Mouse (Mus musculus) forelimb bud, embryonic 11.5 days (tissue): Measurements from ENCODE around the gene Lpin1.
A peak's percentile ranks its signal among the peaks of the same experiment; 100 is the strongest.

Experiments used
- DNase-seq: peaks from one replicate; pipeline ENCODE4 v3.0.0-alpha.2; 2012; ENCODE audit warnings: low read depth, low spot score

The Lpin1 gene

GRCm38 (mm10) chr12:16619453-16619852 is 8.7 kb upstream of the Lpin1 start:
- no peak for DNase-seq

DNA sequence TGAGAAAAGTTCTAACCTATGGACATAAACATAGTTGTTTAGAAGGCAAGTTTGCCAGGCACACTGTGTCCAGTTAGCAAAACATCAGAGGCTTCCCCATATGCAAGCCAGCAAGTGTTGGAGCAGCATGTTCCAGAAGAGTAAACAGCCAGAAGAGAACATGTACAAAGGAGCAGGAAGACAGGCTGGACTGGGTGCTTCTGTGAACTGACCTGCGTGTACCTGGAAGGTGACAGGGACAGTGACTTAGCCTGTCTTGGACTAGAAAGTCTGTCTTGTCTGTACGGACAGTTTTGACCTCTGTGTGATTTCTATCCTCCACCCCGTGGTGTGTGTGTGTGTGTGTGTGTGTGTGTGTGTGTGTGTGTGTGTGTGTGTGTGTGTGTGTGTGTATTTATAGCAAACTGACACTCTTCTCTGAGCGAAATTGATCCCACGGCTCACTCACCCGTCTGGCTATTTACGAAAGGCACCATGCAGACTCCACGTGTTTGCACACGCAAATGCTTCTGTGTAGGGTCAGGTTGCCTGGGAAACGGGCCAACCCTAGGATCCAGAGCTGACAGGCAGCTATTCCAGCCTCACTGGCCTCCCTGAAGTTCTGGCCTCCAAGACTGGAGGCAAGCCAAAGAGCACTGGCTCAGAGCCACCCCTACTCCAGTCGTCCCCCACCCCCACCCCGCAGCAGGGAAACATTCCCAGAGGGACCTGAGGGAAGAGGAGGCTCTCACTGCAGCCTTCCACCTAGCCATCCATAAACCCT is 7.9 kb upstream of the Lpin1 start:
- peak; percentile 24 for DNase-seq

DNA sequence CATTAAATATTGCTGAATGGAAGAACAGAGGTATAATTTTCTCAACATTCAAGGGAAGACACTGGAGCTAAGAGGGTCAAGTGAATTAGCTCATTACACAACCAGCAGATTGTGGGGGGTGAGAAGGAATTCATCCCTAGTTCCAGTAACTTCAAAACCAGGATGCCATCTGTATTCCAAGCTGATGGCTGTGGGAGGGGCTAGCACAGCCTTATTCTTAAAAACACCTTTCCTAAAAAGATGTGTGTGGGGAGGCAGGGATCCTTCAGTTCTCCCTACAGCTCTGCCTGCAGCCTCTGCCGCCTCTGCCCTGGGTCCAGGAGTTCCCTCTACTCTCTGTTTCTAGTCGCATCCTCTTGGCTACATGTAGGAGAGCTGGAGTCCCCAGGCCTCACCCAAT is 5.0 kb upstream of the Lpin1 start:
- peak; percentile 24 for DNase-seq

DNA sequence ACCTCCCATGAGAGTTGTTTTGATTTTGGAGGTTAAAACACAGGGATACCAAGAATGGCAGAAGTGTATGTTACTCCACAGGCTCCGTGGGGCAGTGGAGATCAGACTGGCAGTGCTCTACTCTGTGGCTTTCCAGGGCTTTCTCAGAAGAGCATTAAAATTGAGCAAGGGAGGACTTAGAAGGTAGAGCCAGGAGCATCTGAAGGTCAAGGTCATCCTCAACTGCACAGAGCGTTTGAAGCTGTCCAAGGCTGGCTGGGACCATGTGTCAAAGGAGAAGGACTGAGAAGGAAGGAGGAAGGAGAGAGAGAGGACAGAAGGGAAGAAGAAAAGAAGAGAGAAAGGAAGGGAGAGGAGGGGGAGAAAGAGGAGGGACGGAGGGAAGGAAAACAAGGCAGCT is 3.8 kb upstream of the Lpin1 start:
- no peak for DNase-seq

GRCm38 (mm10) chr12:16605624-16606023 is 5.1 kb downstream of the Lpin1 start:
- no peak for DNase-seq

DNA sequence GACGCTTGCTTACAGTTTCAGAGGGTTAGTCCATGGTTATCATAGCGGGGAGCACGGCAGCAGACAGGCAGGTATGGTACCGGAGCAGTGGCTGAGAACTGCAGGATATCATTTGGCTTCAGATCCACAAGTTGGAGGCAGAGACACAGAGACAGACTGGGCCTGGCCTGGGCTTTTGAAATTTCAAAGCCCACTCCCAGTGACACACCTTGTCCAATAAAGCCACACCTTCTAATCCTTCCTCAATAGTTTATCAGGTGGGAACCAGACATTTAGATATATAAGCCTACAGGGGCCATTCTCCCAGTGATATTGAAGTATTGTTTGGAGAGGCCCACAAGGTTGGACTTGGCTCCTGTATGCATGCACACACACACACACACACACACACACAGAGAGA is 8.5 kb downstream of the Lpin1 start:
- no peak for DNase-seq

GRCm38 (mm10) chr12:16600374-16600773 is 10.4 kb downstream of the Lpin1 start:
- no peak for DNase-seq

DNA sequence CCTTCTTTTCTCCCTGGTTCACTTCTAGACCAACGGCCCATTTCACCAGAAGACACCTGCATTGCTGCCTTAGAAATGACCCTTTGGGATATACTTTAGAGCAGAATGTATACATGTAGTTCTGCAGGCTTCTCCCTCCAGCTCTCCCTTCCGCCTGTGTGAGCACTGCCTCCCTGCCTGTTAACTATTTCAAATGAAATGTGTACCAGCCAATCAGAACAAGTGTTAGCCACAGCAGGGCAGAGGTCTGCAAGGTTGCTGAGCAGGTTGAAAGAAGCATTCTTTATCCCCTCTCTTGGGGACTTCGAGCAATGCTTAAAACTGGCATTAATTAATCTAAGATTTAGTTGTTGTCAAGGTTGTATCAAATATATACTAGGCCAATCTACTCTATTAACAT is 11.4 kb downstream of the Lpin1 start:
- DNase-seq: no peak

DNA sequence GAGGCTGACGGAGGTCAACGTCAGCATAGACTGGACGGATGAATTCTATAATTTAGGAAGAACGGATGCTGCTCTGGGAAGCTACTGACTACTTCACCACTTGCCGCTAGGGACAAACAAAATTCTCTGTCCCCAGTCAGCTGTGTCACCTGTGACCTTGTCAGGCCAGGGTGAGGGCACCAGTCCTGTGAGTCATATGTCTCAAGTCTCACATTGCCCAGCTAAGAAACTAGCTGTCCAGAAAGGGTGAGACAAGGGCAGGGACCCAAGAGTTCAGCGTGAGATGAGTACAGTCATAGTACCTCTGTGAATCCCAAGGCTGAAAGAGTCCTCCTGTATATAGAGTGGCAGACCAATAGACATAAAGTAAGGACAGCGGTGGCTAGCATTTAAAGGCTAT is 17.0 kb downstream of the Lpin1 start:
- DNase-seq: no peak

DNA sequence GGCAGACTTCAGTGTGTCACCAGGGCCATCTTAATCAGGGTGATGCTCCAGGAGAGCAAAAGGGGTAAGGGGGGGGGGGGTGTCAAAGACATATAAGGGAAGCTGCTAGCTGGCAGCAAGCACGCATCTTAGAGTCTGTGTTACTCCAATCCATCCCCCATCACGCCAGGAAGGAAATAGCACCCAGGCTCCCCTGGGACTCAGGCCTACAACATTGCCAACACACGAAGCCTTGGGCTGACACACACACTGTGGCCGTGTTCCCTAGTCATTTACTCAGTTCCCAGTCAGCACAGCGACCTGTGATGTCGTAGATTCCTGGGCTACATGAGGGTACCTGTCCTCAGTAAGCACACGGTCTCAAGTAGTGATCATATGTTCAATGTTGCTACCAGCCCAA is 17.8 kb downstream of the Lpin1 start:
- no peak for DNase-seq

DNA sequence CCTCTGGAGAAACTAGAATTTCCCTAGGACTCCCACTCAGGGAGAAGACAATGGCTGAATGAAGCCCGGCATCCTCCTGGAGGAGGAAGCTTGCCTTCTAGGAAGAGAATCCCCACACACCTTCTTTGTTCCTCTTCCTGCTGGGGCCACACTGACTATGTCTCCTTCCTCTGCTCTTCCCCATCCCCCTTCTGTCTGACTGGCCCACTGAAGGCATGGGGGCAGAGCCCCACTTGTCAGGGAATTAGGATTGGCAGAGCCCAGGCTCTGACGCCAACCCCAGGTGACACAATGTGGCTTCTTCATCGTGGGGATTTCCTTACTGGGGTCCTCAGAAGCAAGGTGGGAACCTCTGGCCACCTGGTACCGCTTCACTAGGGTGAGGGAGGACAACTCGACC is 18.3 kb downstream of the Lpin1 start:
- no peak for DNase-seq

GRCm38 (mm10) chr12:16591453-16592200 is 19.1 kb downstream of the Lpin1 start:
- DNase-seq: peak; percentile 92

- no peak for DNase-seq
These were observed 20.8 kb downstream of the Lpin1 start for GRCm38 (mm10) chr12:16589966-16590365.

DNA sequence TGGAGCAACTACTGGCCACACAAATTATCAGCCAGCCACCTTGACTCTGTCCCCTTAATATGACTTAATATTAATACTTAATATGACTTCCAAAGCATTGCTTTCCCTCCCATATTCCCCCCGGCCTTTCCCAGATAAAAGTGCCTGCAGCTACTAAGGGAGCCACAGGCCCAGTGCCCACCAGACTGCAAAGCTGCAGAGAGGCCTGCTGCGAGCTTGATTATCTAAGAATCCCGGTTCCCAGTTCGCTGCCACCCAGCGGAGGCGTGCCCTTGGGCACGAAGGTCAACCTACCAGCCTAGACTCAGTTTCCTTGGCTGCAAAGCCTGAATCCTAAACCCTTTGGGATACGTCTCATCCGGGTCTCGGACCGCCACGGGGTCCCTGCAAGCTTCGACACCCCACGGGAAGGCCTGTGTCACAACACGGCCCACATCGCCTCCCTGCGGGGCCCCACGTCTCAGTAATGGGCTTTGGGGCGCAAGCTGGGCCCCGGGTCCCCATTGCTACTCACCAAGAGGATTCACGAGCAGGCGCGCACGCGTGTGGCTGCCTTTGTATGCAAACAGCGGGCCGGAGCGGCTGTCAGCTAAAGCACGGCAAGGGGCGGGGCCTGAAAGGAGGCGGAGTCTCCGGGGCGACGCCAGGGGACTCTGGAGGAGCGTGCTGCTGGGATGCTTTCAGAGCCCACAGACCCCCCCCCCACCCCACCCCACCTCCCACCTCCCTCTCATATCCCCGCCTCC is 21.4 kb downstream of the Lpin1 start:
- peak; percentile 83 for DNase-seq

DNA sequence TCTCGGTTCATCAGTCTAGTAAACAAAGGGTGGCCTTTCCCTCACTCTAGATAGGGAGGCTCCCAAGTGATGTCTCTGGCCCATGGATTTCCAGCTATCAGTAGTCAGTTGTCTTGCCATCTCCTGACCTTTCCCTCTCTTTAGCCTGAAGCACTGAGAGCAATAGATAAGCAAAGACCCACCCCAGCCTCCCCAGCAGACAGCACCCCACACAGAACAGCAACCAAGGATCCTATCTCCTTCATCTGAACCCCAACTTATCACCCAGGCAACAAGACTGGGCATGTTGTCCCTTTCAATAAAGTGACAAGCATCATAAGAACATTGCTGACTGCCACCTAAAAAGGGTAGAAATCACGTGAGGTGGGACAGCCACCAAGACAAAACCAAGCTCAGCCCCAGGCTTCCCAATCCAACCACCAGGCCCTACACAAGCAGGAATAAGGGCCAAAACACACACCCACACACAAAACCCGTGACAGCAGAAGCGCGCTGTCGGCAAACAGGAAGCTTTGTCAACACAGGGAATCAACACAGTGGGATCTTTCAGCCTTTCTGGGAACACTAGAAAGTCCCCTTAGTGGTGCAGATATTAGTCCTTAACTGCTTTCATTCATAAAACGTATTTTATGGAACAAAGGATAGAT is 22.2 kb downstream of the Lpin1 start:
- DNase-seq: no peak

- no peak for DNase-seq
These were observed 23.0 kb downstream of the Lpin1 start for GRCm38 (mm10) chr12:16587767-16588166.

- no peak for DNase-seq
These were observed 23.7 kb downstream of the Lpin1 start for GRCm38 (mm10) chr12:16587111-16587510.

DNA sequence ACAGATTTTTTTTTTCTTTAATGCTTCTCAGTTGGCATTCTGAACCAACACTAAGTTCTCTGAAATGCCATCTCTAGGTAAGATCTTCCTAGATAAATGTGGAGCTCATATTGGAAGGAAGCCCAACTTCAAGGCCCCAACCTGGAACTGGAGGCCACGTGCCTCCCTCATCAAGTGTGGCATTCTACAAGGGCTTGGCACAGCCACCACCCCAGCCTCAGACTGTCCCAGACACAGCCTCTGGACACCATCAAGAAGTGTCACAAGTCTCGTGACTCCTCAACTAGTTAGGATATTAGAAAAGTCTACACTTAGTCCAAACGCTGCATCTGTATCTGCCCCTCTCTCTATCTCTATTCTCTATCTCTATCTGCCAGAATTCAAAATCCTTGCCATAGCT is 25.8 kb downstream of the Lpin1 start:
- no peak for DNase-seq

- no peak for DNase-seq
These were observed 26.6 kb downstream of the Lpin1 start for GRCm38 (mm10) chr12:16584035-16584682.

DNA sequence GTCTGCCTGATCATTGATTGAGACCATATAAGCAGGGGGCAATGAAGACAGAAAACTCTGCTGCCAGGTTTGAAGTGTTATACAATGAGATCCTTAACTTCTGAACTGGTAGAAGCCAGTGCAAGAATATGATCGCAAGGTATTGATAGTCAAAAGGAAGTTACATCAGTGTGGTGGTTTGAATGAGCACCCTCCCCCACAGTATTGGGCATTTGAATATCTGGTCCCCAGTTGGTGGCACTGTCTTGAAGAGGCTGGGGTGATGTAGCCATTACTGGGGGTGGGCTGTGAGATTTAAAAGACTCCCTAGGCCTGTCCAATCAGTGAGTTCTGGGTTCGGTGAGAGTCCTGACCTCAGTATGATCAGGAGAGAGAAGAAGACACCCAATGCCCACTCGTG is 27.5 kb downstream of the Lpin1 start:
- DNase-seq: no peak

DNA sequence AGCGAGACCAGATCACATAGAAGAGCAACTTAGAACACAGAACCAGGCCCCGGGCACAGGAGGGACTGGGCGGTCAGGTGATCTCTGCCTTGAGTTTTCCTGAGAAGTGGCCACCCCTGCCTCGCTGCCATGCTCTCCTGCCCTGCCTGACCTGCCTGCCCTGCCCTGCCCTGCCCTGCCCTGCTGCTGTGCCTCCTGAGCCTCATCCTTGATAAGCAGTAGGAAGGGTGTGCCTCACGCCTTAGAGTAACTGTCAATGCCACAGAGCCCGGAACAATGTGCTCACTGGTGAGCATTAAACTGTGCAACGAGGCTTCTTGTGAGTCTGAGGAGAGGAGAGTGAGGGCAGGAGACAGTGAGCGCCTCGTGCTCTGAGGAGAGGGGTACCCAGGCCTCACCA is 30.5 kb downstream of the Lpin1 start:
- no peak for DNase-seq
